Mouse (Mus musculus) MEL (cell line): ENCODE data around the gene Cdc42ep4. TPM values are rescaled to one million over a fixed set of nuclear protein-coding genes. Genes with fewer than 3 reads are reported as not detected.

Experiments used
- DNase-seq: peaks from one replicate; pipeline ENCODE4 v3.0.0; 2011; ENCODE audit warnings: low read depth, low spot score
- H3K27ac ChIP-seq: 2 replicates; pipeline ENCODE4 v1.5.1; 2012; ENCODE audit warnings: low read depth, mild to moderate bottlenecking, control low read depth, low read length, moderate library complexity; ENCODE audit not compliant: control insufficient read depth
- H3K27me3 ChIP-seq, 2 experiments: fragments of 150-350 bp in 1 of 2; sonication (generic) in 1 of 2; 2 replicates each; pipeline ENCODE4 v1.6.1; 2012; ENCODE audit warnings: low read length in 2 of 2, mild to moderate bottlenecking in 2 of 2, improper control_type of control experiment in 1 of 2, moderate library complexity in 1 of 2; ENCODE audit not compliant: insufficient read depth in 2 of 2, control insufficient read depth in 1 of 2
- H3K36me3 ChIP-seq, 2 experiments: 2 replicates each; pipeline ENCODE4 v1.6.1; 2012 to 2014; ENCODE audit warnings: low read length in 2 of 2, improper control_type of control experiment in 1 of 2, inconsistent platforms in 1 of 2, mild to moderate bottlenecking in 1 of 2; ENCODE audit not compliant: insufficient read depth in 2 of 2, control insufficient read depth in 1 of 2
- H3K4me1 ChIP-seq, 2 experiments: fragments of 150-350 bp in 1 of 2; sonication (generic) in 1 of 2; 2 replicates each; pipeline ENCODE4 v1.6.1; 2012; ENCODE audit warnings: low read length in 2 of 2, improper control_type of control experiment in 1 of 2, mild to moderate bottlenecking in 1 of 2; ENCODE audit not compliant: insufficient read depth in 2 of 2, control insufficient read depth in 1 of 2
- H3K4me3 ChIP-seq, 2 experiments: fragments of 150-350 bp in 1 of 2; sonication (generic) in 1 of 2; 2 replicates each; pipeline ENCODE4 v1.5.1; 2012; ENCODE audit warnings: low read depth in 2 of 2, low read length in 2 of 2, mild to moderate bottlenecking in 2 of 2, moderate library complexity in 2 of 2, control low read depth in 1 of 2, improper control_type of control experiment in 1 of 2; ENCODE audit not compliant: control insufficient read depth in 1 of 2, insufficient read depth in 1 of 2
- H3K79me2 ChIP-seq: 2 replicates; pipeline ENCODE4 v1.6.1; 2012; ENCODE audit warnings: mild to moderate bottlenecking, low read length, moderate library complexity; ENCODE audit not compliant: control insufficient read depth, poor library complexity, insufficient read depth
- H3K9ac ChIP-seq: 2 replicates; pipeline ENCODE4 v1.6.1; 2012; ENCODE audit warnings: low read depth, mild to moderate bottlenecking, control low read depth, low read length, moderate library complexity; ENCODE audit not compliant: control insufficient read depth, poor library complexity, severe bottlenecking
- H3K9me3 ChIP-seq: fragments of 150-350 bp; sonication (generic); replicated peaks from 2 replicates; pipeline ENCODE4 v1.6.1; 2012; ENCODE audit warnings: mild to moderate bottlenecking, low read length, improper control_type of control experiment, moderate library complexity; ENCODE audit not compliant: insufficient read depth
- BHLHE40 ChIP-seq: IDR thresholded peaks from 2 replicates; pipeline ENCODE4 v1.6.1; 2012; ENCODE audit warnings: low read depth, mild to moderate bottlenecking, inconsistent platforms, low read length, improper control_type of control experiment, borderline replicate concordance
- CHD1 ChIP-seq: IDR thresholded peaks from 2 replicates; pipeline ENCODE4 v1.6.1; 2012; ENCODE audit warnings: low read depth, mild to moderate bottlenecking, inconsistent platforms, low read length, improper control_type of control experiment
- CTCF ChIP-seq, 3 experiments: IDR thresholded peaks in 2 of 3; conservative IDR thresholded peaks in 1 of 3; 2 replicates each; pipeline ENCODE4 v1.5.1; 2011 to 2012; ENCODE audit warnings: low read length in 3 of 3, low read depth in 2 of 3, mild to moderate bottlenecking in 2 of 3, improper control_type of control experiment in 1 of 3, inconsistent platforms in 1 of 3, mixed read lengths in 1 of 3, moderate library complexity in 1 of 3; ENCODE audit not compliant: control insufficient read depth in 1 of 3, insufficient read depth in 1 of 3, poor library complexity in 1 of 3, severe bottlenecking in 1 of 3
- E2F4 ChIP-seq: IDR thresholded peaks from 2 replicates; pipeline ENCODE4 v1.6.1; 2011; ENCODE audit warnings: low read depth, low read length, improper control_type of control experiment, borderline replicate concordance
- EP300 ChIP-seq, 2 experiments: IDR thresholded peaks; 2 replicates each; pipeline ENCODE4 v1.6.1; 2011; ENCODE audit warnings: improper control_type of control experiment in 2 of 2, low read length in 2 of 2, low read depth in 1 of 2, mild to moderate bottlenecking in 1 of 2
- JUND ChIP-seq: IDR thresholded peaks from 2 replicates; pipeline ENCODE4 v1.6.1; 2011; ENCODE audit warnings: low read depth, mild to moderate bottlenecking, improper control_type of control experiment, low read length
- KAT2A ChIP-seq: conservative IDR thresholded peaks from 2 replicates; pipeline ENCODE4 v1.6.1; 2012; ENCODE audit warnings: low read depth, low read length, improper control_type of control experiment, inconsistent platforms
- MAX ChIP-seq: IDR thresholded peaks from 2 replicates; pipeline ENCODE4 v1.6.1; 2011; ENCODE audit warnings: low read length, improper control_type of control experiment
- MAZ ChIP-seq: IDR thresholded peaks from 2 replicates; pipeline ENCODE4 v1.6.1; 2012; ENCODE audit warnings: low read depth, mild to moderate bottlenecking, inconsistent platforms, low read length, improper control_type of control experiment
- MEF2A ChIP-seq: IDR thresholded peaks from 2 replicates; pipeline ENCODE4 v1.6.1; 2014; ENCODE audit warnings: low read depth, mild to moderate bottlenecking, inconsistent platforms, low read length, improper control_type of control experiment; ENCODE audit not compliant: poor library complexity, insufficient replicate concordance, severe bottlenecking; ENCODE audit errors: extremely low read depth
- MXI1 ChIP-seq: IDR thresholded peaks from 2 replicates; pipeline ENCODE4 v1.6.1; 2011; ENCODE audit warnings: mild to moderate bottlenecking, low read depth, low read length, improper control_type of control experiment
- MYB ChIP-seq: IDR thresholded peaks from 2 replicates; pipeline ENCODE4 v1.6.1; 2011; ENCODE audit warnings: mild to moderate bottlenecking, low read depth, low read length, improper control_type of control experiment
- MYC ChIP-seq: IDR thresholded peaks from 2 replicates; pipeline ENCODE4 v1.6.1; 2011; ENCODE audit warnings: low read depth, mild to moderate bottlenecking, low read length, improper control_type of control experiment, moderate library complexity
- NELFE ChIP-seq: IDR thresholded peaks from 2 replicates; pipeline ENCODE4 v1.6.1; 2011; ENCODE audit warnings: low read depth, low read length, improper control_type of control experiment
- NRF1 ChIP-seq: IDR thresholded peaks from 2 replicates; pipeline ENCODE4 v1.6.1; 2014; ENCODE audit warnings: low read depth, mild to moderate bottlenecking, inconsistent platforms, low read length, improper control_type of control experiment, moderate library complexity; ENCODE audit not compliant: poor library complexity, insufficient read depth, severe bottlenecking
- POLR2AphosphoS2 ChIP-seq: IDR thresholded peaks from 2 replicates; pipeline ENCODE4 v1.6.1; 2011; ENCODE audit warnings: low read length, improper control_type of control experiment
- POLR2AphosphoS5 ChIP-seq: IDR thresholded peaks from 2 replicates; pipeline ENCODE4 v1.6.1; 2012; ENCODE audit warnings: low read depth, borderline replicate concordance, mild to moderate bottlenecking, inconsistent platforms, low read length, moderate library complexity, mixed read lengths
- RAD21 ChIP-seq: IDR thresholded peaks from 2 replicates; pipeline ENCODE4 v1.6.1; 2011; ENCODE audit warnings: mild to moderate bottlenecking, low read depth, low read length, improper control_type of control experiment
- RCOR1 ChIP-seq: IDR thresholded peaks from 2 replicates; pipeline ENCODE4 v1.6.1; 2012; ENCODE audit warnings: low read depth, mild to moderate bottlenecking, inconsistent platforms, low read length, improper control_type of control experiment
- SIN3A ChIP-seq: IDR thresholded peaks from 2 replicates; pipeline ENCODE4 v1.6.1; 2012; ENCODE audit warnings: low read length, improper control_type of control experiment, inconsistent platforms
- SMC3 ChIP-seq: IDR thresholded peaks from 2 replicates; pipeline ENCODE4 v1.6.1; 2011; ENCODE audit warnings: low read depth, low read length, improper control_type of control experiment
- TAL1 ChIP-seq: IDR thresholded peaks from 2 replicates; pipeline ENCODE4 v1.6.1; 2012; ENCODE audit warnings: mild to moderate bottlenecking, inconsistent platforms, low read length, moderate library complexity, mixed read lengths
- TBP ChIP-seq: IDR thresholded peaks from 2 replicates; pipeline ENCODE4 v1.8.0; 2011; ENCODE audit warnings: low read depth, low read length, improper control_type of control experiment
- TCF12 ChIP-seq: IDR thresholded peaks from 2 replicates; pipeline ENCODE4 v1.6.1; 2014; ENCODE audit warnings: low read depth, mild to moderate bottlenecking, inconsistent platforms, low read length, improper control_type of control experiment, moderate library complexity
- UBTF ChIP-seq: IDR thresholded peaks from 2 replicates; pipeline ENCODE4 v1.6.1; 2012; ENCODE audit warnings: low read depth, mild to moderate bottlenecking, inconsistent platforms, low read length, improper control_type of control experiment, moderate library complexity, borderline replicate concordance; ENCODE audit not compliant: insufficient read depth
- ZC3H11A ChIP-seq: IDR thresholded peaks from 2 replicates; pipeline ENCODE4 v1.6.1; 2012; ENCODE audit warnings: low read depth, mild to moderate bottlenecking, inconsistent platforms, low read length, improper control_type of control experiment
- ZKSCAN1 ChIP-seq: IDR thresholded peaks from 2 replicates; pipeline ENCODE4 v1.6.1; 2012; ENCODE audit warnings: low read depth, mild to moderate bottlenecking, inconsistent platforms, low read length, improper control_type of control experiment, moderate library complexity
- ZNF384 ChIP-seq: IDR thresholded peaks from 2 replicates; pipeline ENCODE4 v1.6.1; 2012; ENCODE audit warnings: low read depth, mild to moderate bottlenecking, inconsistent platforms, low read length, improper control_type of control experiment
- polyA plus RNA-seq, 2 experiments: library from polyadenylated mRNA; stranded (reverse) in 1 of 2; unstranded in 1 of 2; fragments of >175 nt in 1 of 2; fragments of >200 nt in 1 of 2; gene quantifications; 2 replicates each; pipeline versions ENCODE4 v1.2.1 to v1.2.4; 2012; ENCODE audit warnings: low replicate concordance in 2 of 2, low read depth in 1 of 2; ENCODE audit not compliant: insufficient read length in 2 of 2, insufficient read depth in 1 of 2, missing spikeins in 1 of 2
- total RNA-seq: library from RNA; depleted of rRNA; stranded (reverse); fragments of 300-350 nt; gene quantifications from 2 replicates; pipeline ENCODE4 v1.2.3, GENCODE M21; 2012

The Cdc42ep4 gene
- total and polyA plus RNA-seq, 3 experiments = 27.7 to 39.0 TPM; not detected in 1

GRCm38 (mm10) chr11:113789101-113789500 lies 37.4 kb upstream of the Cdc42ep4 start:
- peak overlapping the region; percentile 96 for H3K27ac ChIP-seq
- H3K9ac ChIP-seq = peak overlapping the region; percentile 20
- TF ChIP-seq TAL1 = no peak
- TF ChIP-seq RCOR1 = no peak
- no peak for TF ChIP-seq NRF1
- no peak for TF ChIP-seq POLR2AphosphoS5
- TF ChIP-seq SMC3 = no peak
- H3K9me3 ChIP-seq = no peaks in the 10 kb centered on the region
- H3K27me3 ChIP-seq = no peaks in the 10 kb centered on the region
- H3K4me3 ChIP-seq = peak overlapping the region in 1 of 2 experiments; percentile 17; a peak in 1 of 4 replicates
- peaks cover 24 to 39% of the 10 kb centered on the region in 2 experiments for H3K4me1 ChIP-seq
- H3K36me3 ChIP-seq = peaks cover 0 to 31% of the 10 kb centered on the region in 2 experiments; a peak in 2 of 4 replicates
- no peak for DNase-seq
- H3K79me2 ChIP-seq = no peaks in the 10 kb centered on the region; the same call in 1 of the 2 replicates

DNA sequence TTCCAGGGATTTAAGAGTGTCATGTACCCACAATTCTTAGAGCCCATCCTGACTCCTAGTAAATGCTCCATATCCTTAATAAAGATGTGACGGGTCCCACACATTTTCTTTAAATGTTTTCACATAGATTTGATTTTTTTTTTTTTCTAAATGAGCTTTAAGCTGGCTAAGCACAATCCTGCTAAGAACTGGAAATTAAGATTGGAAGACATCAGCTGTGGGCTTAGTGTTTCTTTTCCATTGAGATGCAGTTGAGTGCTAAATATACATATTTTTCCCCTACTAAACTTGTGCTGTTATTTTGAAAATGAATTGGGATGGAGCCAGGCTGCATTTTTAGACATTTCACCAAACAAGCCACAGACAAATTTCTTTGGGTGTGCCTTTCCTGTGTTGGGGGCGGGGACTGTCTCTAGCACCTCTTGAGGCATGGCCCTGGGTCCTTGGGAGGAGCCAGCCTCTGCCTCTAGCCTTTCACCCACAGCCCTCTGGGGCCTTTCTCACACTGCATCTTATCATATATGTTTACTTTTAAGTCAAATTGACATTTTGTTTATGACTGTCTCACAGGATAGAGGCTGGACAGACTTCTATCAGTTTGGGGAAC lies 36.6 kb upstream of the Cdc42ep4 start:
- DNase-seq = peak; percentile 94
- H3K36me3 ChIP-seq = peaks cover 0 to 31% of the 10 kb centered on the region in 2 experiments; a peak in 2 of 4 replicates
- H3K27ac ChIP-seq = peak overlapping the region; percentile 96
- peak overlapping the region; percentile 45 to 46 for H3K4me3 ChIP-seq
- no peaks in the 10 kb centered on the region for H3K27me3 ChIP-seq
- H3K9ac ChIP-seq = peak overlapping the region; percentile 58
- H3K79me2 ChIP-seq = no peaks in the 10 kb centered on the region; the same call in 1 of the 2 replicates
- H3K9me3 ChIP-seq = no peaks in the 10 kb centered on the region
- peaks cover 24 to 39% of the 10 kb centered on the region in 2 experiments for H3K4me1 ChIP-seq
- TF ChIP-seq POLR2AphosphoS5 (no peak), MAX (no peak), KAT2A (no peak), BHLHE40 (0 out of 2 replicates have a peak, but pooled peaks have one; percentile 4), ZNF384 (0 out of 2 replicates have a peak, but pooled peaks have one; percentile 35), POLR2AphosphoS2 (no peak; the same call in 1 of the 2 replicates), RAD21 (no peak), CHD1 (0 out of 2 replicates have a peak, but pooled peaks have one; percentile 88), NELFE (0 out of 2 replicates have a peak, but pooled peaks have one; percentile 36), SIN3A (peak; percentile 38), E2F4 (no peak), ZC3H11A (no peak), ZKSCAN1 (no peak), SMC3 (no peak), TBP (peak; percentile 40; the same call in 1 of the 2 replicates), EP300 (IDR thresholded peaks at IDR 0.05; ENCODE audit: low read depth in 1 of 2, low read length in 2 of 2) (peak in 1 of 2 experiments; percentile 36; a peak in 2 of 4 replicates), MYB (no peak), NRF1 (no peak), MEF2A (0 out of 2 replicates have a peak, but pooled peaks have one; percentile 25), TAL1 (no peak), MYC (0 out of 2 replicates have a peak, but pooled peaks have one; percentile 19), CTCF (IDR thresholded peaks at IDR 0.05 in 2 of 3, conservative IDR thresholded peaks at IDR 0.05 in 1 of 3; ENCODE audit: control insufficient read depth in 1 of 3, insufficient read depth in 1 of 3, low read depth in 2 of 3, low read length in 3 of 3, poor library complexity in 1 of 3, severe bottlenecking in 1 of 3) (no peak), JUND (no peak), UBTF (no peak), RCOR1 (no peak), TCF12 (peak; percentile 16; the same call in 1 of the 2 replicates), MAZ (0 out of 2 replicates have a peak, but pooled peaks have one; percentile 22), MXI1 (peak; percentile 74; the same call in 1 of the 2 replicates)
